Mouse (Mus musculus) heart, postnatal 0 days (tissue): ENCODE measurements around the gene Kctd21.

Experiments
- CTCF ChIP-seq: IDR thresholded peaks from 2 replicates; pipeline ENCODE4 v1.5.1; 2016; ENCODE audit warnings: antibody characterized with exemption, control low read depth, low read depth
- EP300 ChIP-seq: IDR thresholded peaks from 2 replicates; pipeline ENCODE4 v1.6.1; 2016; ENCODE audit warnings: antibody characterized with exemption, low read depth

DNA sequence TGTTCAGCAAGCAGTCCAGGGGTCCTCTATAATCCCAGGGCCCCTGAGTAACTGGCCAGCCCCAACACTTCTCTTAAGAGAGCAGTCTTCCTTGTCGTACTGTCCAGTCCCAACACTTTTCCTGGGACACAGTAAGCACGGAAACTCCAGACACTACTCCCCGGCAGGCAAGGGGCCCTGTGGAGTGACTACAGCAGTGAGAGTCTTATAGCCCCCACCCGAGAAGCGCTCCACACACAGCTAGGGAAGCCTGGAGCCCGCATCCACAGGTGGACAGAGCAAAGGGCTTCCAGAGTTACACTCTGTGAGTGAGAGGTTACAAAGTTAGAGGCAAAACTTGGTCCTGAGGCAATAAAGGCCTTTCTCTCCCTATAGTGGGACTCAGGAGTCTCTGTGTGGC, 17.3 kb downstream of the Kctd21 start:
- TF ChIP-seq EP300 (no peak), CTCF (no peak)
